Mouse (Mus musculus): Measurements from ENCODE around the gene Zfp354b. TPM values are rescaled to one million over a fixed set of nuclear protein-coding genes. Genes with fewer than 3 reads are reported as not detected.

The Zfp354b gene
- polyA plus RNA-seq, 1 experiment from 2014 or later = 1.8 TPM

- Histone ChIP-seq H3K4me2 (replicated peaks) (peak overlapping the region; percentile 79), H3K9ac (peak overlapping the region; percentile 70), H3K4me1 (peaks cover 7% of the 10 kb centered on the region; the same call in 1 of the 2 replicates), H3K9me3 (no peaks in the 10 kb centered on the region), H3K27me3 (peaks cover 3% of the 10 kb centered on the region; the same call in 1 of the 2 replicates), H3K36me3 (no peaks in the 10 kb centered on the region), H3K27ac (no peak overlapping the region), H3K4me3 (peak overlapping the region; percentile 67)
- no peak for ATAC-seq (ENCODE audit: insufficient number of reproducible peaks, insufficient read depth, low FRiP score, low TSS enrichment)
- 30% methylated on average over 14 of the region's 14 CpGs for WGBS
Observed at GRCm38 (mm10) chr11:50930469-50931014, 891 bp downstream of the Zfp354b start.

- WGBS = under 1% methylated on average over 47 of the region's 47 CpGs
Observed at GRCm38 (mm10) chr11:50915671-50916320, 15.6 kb downstream of the Zfp354b start, which contains the start of gene Zfp2. Gene Zfp2 (minus strand): TSS chr11:50916165.

GRCm38 (mm10) chr11:50914461-50914860 is 17.0 kb downstream of the Zfp354b start:
- ATAC-seq (ENCODE audit: insufficient number of reproducible peaks, insufficient read depth, low FRiP score, low TSS enrichment) = no peak
- WGBS = 87% methylated on average over 3 of the region's 3 CpGs
- H3K4me1 ChIP-seq = no peaks in the 10 kb centered on the region
- no peak overlapping the region for H3K4me2 ChIP-seq (replicated peaks)
- H3K9me3 ChIP-seq = peaks cover 14% of the 10 kb centered on the region
- H3K27me3 ChIP-seq = no peaks in the 10 kb centered on the region
- no peak overlapping the region for H3K4me3 ChIP-seq
- no peak overlapping the region for H3K9ac ChIP-seq
- peaks cover 28% of the 10 kb centered on the region for H3K36me3 ChIP-seq
- no peak overlapping the region for H3K27ac ChIP-seq

More at GRCm38 (mm10) chr11:50915671-50916320, 15.6 kb downstream of the Zfp354b start, which contains the start of gene Zfp2:
- H3K9ac ChIP-seq = peak within 1 kb of the TSS; percentile 59
- H3K4me1 ChIP-seq = no peaks in the 10 kb centered on the region
- peaks cover 14% of the 10 kb centered on the region for H3K9me3 ChIP-seq
- H3K27ac ChIP-seq = peak within 1 kb of the TSS; percentile 41; the same call in 1 of the 2 replicates
- peak; percentile 94 for ATAC-seq (ENCODE audit: insufficient number of reproducible peaks, insufficient read depth, low FRiP score, low TSS enrichment)
- peaks cover 14% of the 10 kb centered on the region for H3K36me3 ChIP-seq
- peak within 1 kb of the TSS; percentile 72 for H3K4me3 ChIP-seq
- no peaks in the 10 kb centered on the region for H3K27me3 ChIP-seq
- peak within 1 kb of the TSS; percentile 37 for H3K4me2 ChIP-seq (replicated peaks)

- H3K4me3 ChIP-seq = no peak overlapping the region
- no peaks in the 10 kb centered on the region for H3K4me1 ChIP-seq
- H3K27ac ChIP-seq = no peak overlapping the region
- 89% methylated on average over 1 of the region's 1 CpGs for WGBS
- no peak for ATAC-seq (ENCODE audit: insufficient number of reproducible peaks, insufficient read depth, low FRiP score, low TSS enrichment)
- H3K9me3 ChIP-seq = peaks cover 14% of the 10 kb centered on the region
- no peaks in the 10 kb centered on the region for H3K27me3 ChIP-seq
- peaks cover 39% of the 10 kb centered on the region for H3K36me3 ChIP-seq
- no peak overlapping the region for H3K4me2 ChIP-seq (replicated peaks)
- no peak overlapping the region for H3K9ac ChIP-seq
Observed at GRCm38 (mm10) chr11:50913301-50913700, 18.1 kb downstream of the Zfp354b start.

GRCm38 (mm10) chr11:50908136-50908535 is 23.3 kb downstream of the Zfp354b start:
- no peak for ATAC-seq (ENCODE audit: insufficient number of reproducible peaks, insufficient read depth, low FRiP score, low TSS enrichment)
- 90% methylated on average over 5 of the region's 5 CpGs for WGBS
- Histone ChIP-seq H3K4me1 (no peaks in the 10 kb centered on the region), H3K4me3 (no peak overlapping the region), H3K27me3 (no peaks in the 10 kb centered on the region), H3K4me2 (replicated peaks) (no peak overlapping the region), H3K27ac (no peak overlapping the region), H3K9ac (no peak overlapping the region), H3K36me3 (peaks cover 88% of the 10 kb centered on the region), H3K9me3 (peaks cover 48% of the 10 kb centered on the region)

GRCm38 (mm10) chr11:50897359-50897758 is 34.1 kb downstream of the Zfp354b start:
- ATAC-seq (ENCODE audit: insufficient number of reproducible peaks, insufficient read depth, low FRiP score, low TSS enrichment) = no peak
- WGBS = 80% methylated on average over 1 of the region's 1 CpGs
- Histone ChIP-seq H3K27ac (no peak overlapping the region), H3K4me3 (no peak overlapping the region), H3K9ac (no peak overlapping the region), H3K4me2 (replicated peaks) (no peak overlapping the region), H3K9me3 (peaks cover 59% of the 10 kb centered on the region), H3K4me1 (no peaks in the 10 kb centered on the region), H3K27me3 (no peaks in the 10 kb centered on the region), H3K36me3 (peaks cover 43% of the 10 kb centered on the region)

- H3K9ac ChIP-seq = no peak overlapping the region
- H3K27me3 ChIP-seq = no peaks in the 10 kb centered on the region
- H3K27ac ChIP-seq = no peak overlapping the region
- H3K9me3 ChIP-seq = peaks cover 19% of the 10 kb centered on the region
- H3K4me3 ChIP-seq = no peak overlapping the region
- ATAC-seq (ENCODE audit: insufficient number of reproducible peaks, insufficient read depth, low FRiP score, low TSS enrichment) = no peak
- H3K4me1 ChIP-seq = no peaks in the 10 kb centered on the region
- H3K4me2 ChIP-seq (replicated peaks) = no peak overlapping the region
- 0 out of 2 replicates have a peak, but pooled peaks cover 2% of the 10 kb centered on the region for H3K36me3 ChIP-seq
- 61% methylated on average over 2 of the region's 2 CpGs for WGBS
Observed at GRCm38 (mm10) chr11:50892441-50892840, 39.0 kb downstream of the Zfp354b start.

- Histone ChIP-seq H3K4me2 (replicated peaks) (peak within 1 kb of the TSS; percentile 58), H3K9ac (peak within 1 kb of the TSS; percentile 60), H3K36me3 (peaks cover 22% of the 10 kb centered on the region), H3K27ac (peak within 1 kb of the TSS; percentile 65), H3K9me3 (peaks cover under 1% of the 10 kb centered on the region; the same call in 1 of the 2 replicates), H3K27me3 (no peaks in the 10 kb centered on the region), H3K4me3 (peak within 1 kb of the TSS; percentile 45), H3K4me1 (peaks cover 9% of the 10 kb centered on the region)
- 7% methylated on average over 26 of the region's 26 CpGs for WGBS
- ATAC-seq (ENCODE audit: insufficient number of reproducible peaks, insufficient read depth, low FRiP score, low TSS enrichment) = peak; percentile 88
Observed at GRCm38 (mm10) chr11:50887390-50888128, 43.9 kb downstream of the Zfp354b start, which contains the start of gene Zfp454. Gene Zfp454 (minus strand): TSS chr11:50887651.

- H3K36me3 ChIP-seq = peaks cover 28% of the 10 kb centered on the region
- H3K9me3 ChIP-seq = no peaks in the 10 kb centered on the region
- peak overlapping the region; percentile 60 for H3K9ac ChIP-seq
- 14% methylated on average over 10 of the region's 10 CpGs for WGBS
- peak overlapping the region; percentile 65 for H3K27ac ChIP-seq
- peaks cover 9% of the 10 kb centered on the region for H3K4me1 ChIP-seq
- H3K27me3 ChIP-seq = no peaks in the 10 kb centered on the region
- peak overlapping the region; percentile 58 for H3K4me2 ChIP-seq (replicated peaks)
- no peak for ATAC-seq (ENCODE audit: insufficient number of reproducible peaks, insufficient read depth, low FRiP score, low TSS enrichment)
- peak overlapping the region; percentile 45 for H3K4me3 ChIP-seq
Observed at GRCm38 (mm10) chr11:50886933-50887293, 44.5 kb downstream of the Zfp354b start.

- H3K4me1 ChIP-seq = peaks cover 9% of the 10 kb centered on the region
- H3K4me2 ChIP-seq (replicated peaks) = peak overlapping the region; percentile 58
- H3K36me3 ChIP-seq = peaks cover 32% of the 10 kb centered on the region
- peak overlapping the region; percentile 45 for H3K4me3 ChIP-seq
- no peak for ATAC-seq (ENCODE audit: insufficient number of reproducible peaks, insufficient read depth, low FRiP score, low TSS enrichment)
- H3K9ac ChIP-seq = peak overlapping the region; percentile 60
- no peaks in the 10 kb centered on the region for H3K9me3 ChIP-seq
- 40% methylated on average over 8 of the region's 8 CpGs for WGBS
- no peak overlapping the region for H3K27ac ChIP-seq
- H3K27me3 ChIP-seq = no peaks in the 10 kb centered on the region
Observed at GRCm38 (mm10) chr11:50886231-50886932, 45.1 kb downstream of the Zfp354b start.

GRCm38 (mm10) chr11:50883756-50884155 is 47.7 kb downstream of the Zfp354b start:
- no peak overlapping the region for H3K4me2 ChIP-seq (replicated peaks)
- no peak overlapping the region for H3K4me3 ChIP-seq
- 83% methylated on average over 3 of the region's 3 CpGs for WGBS
- H3K9ac ChIP-seq = no peak overlapping the region
- no peak for ATAC-seq (ENCODE audit: insufficient number of reproducible peaks, insufficient read depth, low FRiP score, low TSS enrichment)
- H3K36me3 ChIP-seq = peaks cover 57% of the 10 kb centered on the region
- H3K27me3 ChIP-seq = no peaks in the 10 kb centered on the region
- H3K4me1 ChIP-seq = peaks cover 9% of the 10 kb centered on the region
- no peaks in the 10 kb centered on the region for H3K9me3 ChIP-seq
- no peak overlapping the region for H3K27ac ChIP-seq
